Mouse (Mus musculus) forebrain, embryonic 10.5 days (tissue): ENCODE data around the gene Dnajc3. TPM values are rescaled to one million over a fixed set of nuclear protein-coding genes. Genes with fewer than 3 reads are reported as not detected.

Experiments used
- DNase-seq: peaks from one replicate; pipeline ENCODE4 v3.0.0-alpha.2; 2017; ENCODE audit warnings: low spot score; ENCODE audit errors: extremely low spot score
- H3K27ac ChIP-seq: fragments of 300-500 bp; sonication (generic); 2 replicates; pipeline ENCODE4 v1.5.1; 2016; ENCODE audit warnings: mild to moderate bottlenecking
- H3K27me3 ChIP-seq: fragments of 300-500 bp; sonication (generic); 2 replicates; pipeline ENCODE4 v1.6.1; 2016; ENCODE audit warnings: mild to moderate bottlenecking; ENCODE audit not compliant: poor library complexity, severe bottlenecking
- H3K36me3 ChIP-seq: fragments of 300-500 bp; sonication (generic); replicated peaks from 2 replicates; pipeline ENCODE4 v1.6.1; 2016; ENCODE audit warnings: mild to moderate bottlenecking, moderate library complexity
- H3K4me1 ChIP-seq: fragments of 300-500 bp; sonication (generic); 2 replicates; pipeline ENCODE4 v1.6.1; 2016
- H3K4me3 ChIP-seq: fragments of 300-500 bp; sonication (generic); 2 replicates; pipeline ENCODE4 v1.5.1; 2016; ENCODE audit warnings: mild to moderate bottlenecking, moderate library complexity
- H3K9me3 ChIP-seq: fragments of 300-500 bp; sonication (generic); 2 replicates; pipeline ENCODE4 v1.6.1; 2016; ENCODE audit warnings: mild to moderate bottlenecking, moderate library complexity
- WGBS: fragments of 180-500 bp; shearing (Covaris S2); methylation state at CpG from one replicate; pipeline ENCODE4 v1.1.7; 2016; 5-methylcytosine and 5-hydroxymethylcytosine counted together
- polyA plus RNA-seq: library from polyadenylated mRNA; unstranded; fragments of >200 nt; fragmentation: Nextera tagmentation; extraction: Ambion mirVana; gene quantifications from 2 replicates; pipeline ENCODE4 v1.2.1, GENCODE M21; 2016

Dnajc3 gene
- 28.4 and 32.2 TPM in 2 replicates for polyA plus RNA-seq

- H3K27ac ChIP-seq, result peak within 1 kb of the TSS; percentile 96
- peaks cover 20% of the 10 kb centered on the region for H3K27me3 ChIP-seq
- no peaks in the 10 kb centered on the region for H3K36me3 ChIP-seq
- DNase-seq, result peak; percentile 100
- WGBS, result under 1% methylated on average over 123 of the region's 124 CpGs
- H3K4me1 ChIP-seq, result peaks cover 47% of the 10 kb centered on the region
- no peaks in the 10 kb centered on the region for H3K9me3 ChIP-seq
- H3K4me3 ChIP-seq, result peak within 1 kb of the TSS; percentile 99
Observed at GRCm38 (mm10) chr14:118937533-118938492, at the start of gene Dnajc3. Gene Dnajc3, plus strand, starts transcription at chr14:118937976.

- Histone ChIP-seq H3K27me3 (no peaks in the 10 kb centered on the region), H3K4me3 (no peak overlapping the region), H3K9me3 (no peaks in the 10 kb centered on the region), H3K27ac (no peak overlapping the region), H3K36me3 (peaks cover 83% of the 10 kb centered on the region), H3K4me1 (no peaks in the 10 kb centered on the region)
- 89% methylated on average over 4 of the region's 4 CpGs for WGBS
- DNase-seq, result no peak
Observed at GRCm38 (mm10) chr14:118890101-118890500, 47.7 kb upstream of the Dnajc3 start.

GRCm38 (mm10) chr14:118895228-118895627 lies 42.5 kb upstream of the Dnajc3 start:
- no peaks in the 10 kb centered on the region for H3K4me1 ChIP-seq
- no peak for DNase-seq
- H3K27ac ChIP-seq, result no peak overlapping the region
- no peaks in the 10 kb centered on the region for H3K9me3 ChIP-seq
- no peaks in the 10 kb centered on the region for H3K27me3 ChIP-seq
- 97% methylated on average over 7 of the region's 7 CpGs for WGBS
- peaks cover 84% of the 10 kb centered on the region for H3K36me3 ChIP-seq
- H3K4me3 ChIP-seq, result no peak overlapping the region

GRCm38 (mm10) chr14:118895655-118896054 lies 42.1 kb upstream of the Dnajc3 start:
- Histone ChIP-seq H3K27me3 (no peaks in the 10 kb centered on the region), H3K9me3 (no peaks in the 10 kb centered on the region), H3K4me3 (no peak overlapping the region), H3K36me3 (peaks cover 88% of the 10 kb centered on the region), H3K4me1 (no peaks in the 10 kb centered on the region), H3K27ac (no peak overlapping the region)
- WGBS, result 97% methylated on average over 10 of the region's 10 CpGs
- no peak for DNase-seq

GRCm38 (mm10) chr14:118899940-118900339 lies 37.8 kb upstream of the Dnajc3 start:
- no peak for DNase-seq
- H3K4me3 ChIP-seq, result no peak overlapping the region
- no peaks in the 10 kb centered on the region for H3K27me3 ChIP-seq
- H3K4me1 ChIP-seq, result peaks cover 19% of the 10 kb centered on the region
- no peak overlapping the region for H3K27ac ChIP-seq
- peaks cover 87% of the 10 kb centered on the region for H3K36me3 ChIP-seq
- H3K9me3 ChIP-seq, result peaks cover 5% of the 10 kb centered on the region; the same call in 1 of the 2 replicates
- WGBS, result 84% methylated on average over 11 of the region's 11 CpGs

GRCm38 (mm10) chr14:118900911-118901310 lies 36.9 kb upstream of the Dnajc3 start:
- H3K4me1 ChIP-seq, result peaks cover 19% of the 10 kb centered on the region
- no peak overlapping the region for H3K27ac ChIP-seq
- peaks cover 87% of the 10 kb centered on the region for H3K36me3 ChIP-seq
- peaks cover 5% of the 10 kb centered on the region; the same call in 1 of the 2 replicates for H3K9me3 ChIP-seq
- no peak for DNase-seq
- no peak overlapping the region for H3K4me3 ChIP-seq
- no peaks in the 10 kb centered on the region for H3K27me3 ChIP-seq
- 100% methylated on average over 1 of the region's 1 CpGs for WGBS

- H3K4me1 ChIP-seq, result peaks cover 19% of the 10 kb centered on the region
- H3K36me3 ChIP-seq, result peaks cover 90% of the 10 kb centered on the region
- no peak for DNase-seq
- 92% methylated on average over 3 of the region's 3 CpGs for WGBS
- 0 out of 2 replicates have a peak overlapping the region, but pooled peaks have one; percentile 66 for H3K27ac ChIP-seq
- H3K9me3 ChIP-seq, result peaks cover 5% of the 10 kb centered on the region; the same call in 1 of the 2 replicates
- H3K27me3 ChIP-seq, result no peaks in the 10 kb centered on the region
- no peak overlapping the region for H3K4me3 ChIP-seq
Observed at GRCm38 (mm10) chr14:118903397-118903796, 34.4 kb upstream of the Dnajc3 start.

- no peaks in the 10 kb centered on the region for H3K27me3 ChIP-seq
- peaks cover 19% of the 10 kb centered on the region for H3K4me1 ChIP-seq
- H3K9me3 ChIP-seq, result peaks cover 5% of the 10 kb centered on the region; the same call in 1 of the 2 replicates
- DNase-seq, result no peak
- peak overlapping the region; percentile 66; the same call in 1 of the 2 replicates for H3K27ac ChIP-seq
- 37% methylated on average over 6 of the region's 6 CpGs for WGBS
- peaks cover 90% of the 10 kb centered on the region for H3K36me3 ChIP-seq
- no peak overlapping the region for H3K4me3 ChIP-seq
Observed at GRCm38 (mm10) chr14:118903867-118904562, 33.8 kb upstream of the Dnajc3 start.

GRCm38 (mm10) chr14:118907592-118907991 lies 30.2 kb upstream of the Dnajc3 start:
- no peaks in the 10 kb centered on the region for H3K9me3 ChIP-seq
- no peak overlapping the region for H3K27ac ChIP-seq
- 88% methylated on average over 8 of the region's 8 CpGs for WGBS
- H3K36me3 ChIP-seq, result peaks cover 90% of the 10 kb centered on the region
- no peak for DNase-seq
- H3K4me3 ChIP-seq, result no peak overlapping the region
- no peaks in the 10 kb centered on the region for H3K27me3 ChIP-seq
- H3K4me1 ChIP-seq, result peaks cover 19% of the 10 kb centered on the region

- Histone ChIP-seq H3K27ac (no peak overlapping the region), H3K27me3 (no peaks in the 10 kb centered on the region), H3K36me3 (peaks cover 98% of the 10 kb centered on the region), H3K4me1 (peaks cover 3% of the 10 kb centered on the region; the same call in 1 of the 2 replicates), H3K4me3 (no peak overlapping the region), H3K9me3 (no peaks in the 10 kb centered on the region)
- WGBS, result 84% methylated on average over 8 of the region's 8 CpGs
- no peak for DNase-seq
Observed at GRCm38 (mm10) chr14:118909872-118910271, 27.9 kb upstream of the Dnajc3 start.

GRCm38 (mm10) chr14:118910332-118911222 lies 27.2 kb upstream of the Dnajc3 start:
- H3K4me3 ChIP-seq, result no peak overlapping the region
- peaks cover 2% of the 10 kb centered on the region; the same call in 1 of the 2 replicates for H3K4me1 ChIP-seq
- H3K9me3 ChIP-seq, result no peaks in the 10 kb centered on the region
- H3K27ac ChIP-seq, result no peak overlapping the region
- H3K27me3 ChIP-seq, result no peaks in the 10 kb centered on the region
- peak; percentile 33 for DNase-seq
- 72% methylated on average over 29 of the region's 29 CpGs for WGBS
- H3K36me3 ChIP-seq, result peaks cover 95% of the 10 kb centered on the region

- Histone ChIP-seq H3K4me3 (no peak overlapping the region), H3K27ac (no peak overlapping the region), H3K9me3 (no peaks in the 10 kb centered on the region), H3K27me3 (no peaks in the 10 kb centered on the region), H3K4me1 (peaks cover 2% of the 10 kb centered on the region; the same call in 1 of the 2 replicates), H3K36me3 (peaks cover 94% of the 10 kb centered on the region)
- DNase-seq, result no peak
- WGBS, result 97% methylated on average over 6 of the region's 6 CpGs
Observed at GRCm38 (mm10) chr14:118911521-118911920, 26.3 kb upstream of the Dnajc3 start.
